8 mouse cellular contexts compared by ENCODE assay signal in genomic region chr13:43903391-43903790, GRCm38 (mm10).
A peak's percentile ranks its signal among the peaks of the same experiment; 100 is the strongest.
DNase-seq lines count a peak whose midpoint lies in the region; ATAC-seq and TF ChIP-seq lines count a peak whose summit lies in the region.

No protein-coding gene starts in this region.

- no peak overlapping the region for H3K9ac ChIP-seq in liver, adult 2 months (ENCODE audit: low read depth, low read length)
- no peak overlapping the region for H3K9ac ChIP-seq in liver, postnatal 0 days (replicated peaks)
- H3K9ac ChIP-seq in midbrain, embryonic 11.5 days (ENCODE audit: low read length) = no peak overlapping the region

- H3K79me2 ChIP-seq in liver, adult 2 months (ENCODE audit: control insufficient read depth, insufficient read depth, low read length) = no peaks in the 10 kb centered on the region

- no peaks in the 10 kb centered on the region for H3K9me3 ChIP-seq in liver, postnatal 0 days (ENCODE audit: low read length)
- no peaks in the 10 kb centered on the region for H3K9me3 ChIP-seq in midbrain, embryonic 11.5 days (ENCODE audit: control insufficient read depth, low read length)

- H3K27me3 ChIP-seq in liver, adult 2 months (ENCODE audit: control insufficient read depth, insufficient read depth, low read length) = no peaks in the 10 kb centered on the region
- no peaks in the 10 kb centered on the region for H3K27me3 ChIP-seq in liver, postnatal 0 days (ENCODE audit: insufficient read depth, low read length)
- peaks cover 2% of the 10 kb centered on the region; the same call in 1 of the 2 replicates for H3K27me3 ChIP-seq in midbrain, embryonic 11.5 days (ENCODE audit: control insufficient read depth, insufficient read depth, low read length)

- no peak overlapping the region for H3K4me2 ChIP-seq in liver, postnatal 0 days (ENCODE audit: low read depth, low read length)
- H3K4me2 ChIP-seq in midbrain, embryonic 11.5 days = no peak overlapping the region

- no peak for TF ChIP-seq EP300 in liver, postnatal 0 days (IDR thresholded peaks at IDR 0.05; ENCODE audit: low read depth)

- intact Hi-C loops in heart, postnatal 10 days (cut with DNase I) = no loop called here

- no peaks in the 10 kb centered on the region for H3K36me3 ChIP-seq in liver, adult 2 months (ENCODE audit: control insufficient read depth, insufficient read depth, low read length)
- no peaks in the 10 kb centered on the region for H3K36me3 ChIP-seq in liver, postnatal 0 days (replicated peaks; ENCODE audit: insufficient read depth, low read length)
- H3K36me3 ChIP-seq in midbrain, embryonic 11.5 days (ENCODE audit: control insufficient read depth, insufficient read depth, low read length) = no peaks in the 10 kb centered on the region

- no peaks in the 10 kb centered on the region for H3K4me1 ChIP-seq in liver, adult 2 months (ENCODE audit: control insufficient read depth, insufficient read depth, low read length)
- no peaks in the 10 kb centered on the region for H3K4me1 ChIP-seq in liver, postnatal 0 days (ENCODE audit: insufficient read depth)
- peaks cover 7% of the 10 kb centered on the region for H3K4me1 ChIP-seq in midbrain, embryonic 11.5 days (ENCODE audit: control insufficient read depth, insufficient read depth, low read length)

- no peak overlapping the region for H3K4me3 ChIP-seq in liver, adult 2 months (ENCODE audit: insufficient read depth, low read depth, low read length)
- H3K4me3 ChIP-seq in liver, postnatal 0 days (ENCODE audit: low read depth, low read length) = no peak overlapping the region
- no peak overlapping the region for H3K4me3 ChIP-seq in midbrain, embryonic 11.5 days (ENCODE audit: low read depth, low read length)

- no peak overlapping the region for H3K27ac ChIP-seq in liver, adult 2 months (replicated peaks; ENCODE audit: insufficient read depth, low read depth, low read length)
- no peak overlapping the region for H3K27ac ChIP-seq in liver, postnatal 0 days (ENCODE audit: low read depth)
- no peak overlapping the region for H3K27ac ChIP-seq in midbrain, embryonic 11.5 days (ENCODE audit: low read depth, low read length)

- DNase-seq in liver, adult 2 months (ENCODE audit: extremely low read depth, low read depth, low spot score) = peak; percentile 37
- DNase-seq in liver, postnatal 0 days = no peak
- peak; percentile 89 for DNase-seq in brain, adult 2 months (ENCODE audit: low read depth, low spot score)
- DNase-seq in heart, postnatal 10 days = peak; percentile 60 to 68
- peak; percentile 40 to 56 for DNase-seq in layer of hippocampus, postnatal 36 days
- DNase-seq in embryo, embryonic 10 days (ENCODE audit: low spot score) = no peak
- DNase-seq in midbrain, embryonic 11.5 days (ENCODE audit: low spot score, missing footprints) = no peak
- no peak for DNase-seq in frontal cortex, postnatal 10 days (ENCODE audit: low spot score in 2 of 2)

- ATAC-seq in liver, postnatal 0 days = no peak
- no peak for ATAC-seq in midbrain, embryonic 11.5 days (ENCODE audit: low FRiP score)

- TF ChIP-seq CTCF in liver, adult 2 months (IDR thresholded peaks at IDR 0.05; ENCODE audit: low read depth, low read length) = no peak
- TF ChIP-seq CTCF in liver, postnatal 0 days (IDR thresholded peaks at IDR 0.05; ENCODE audit: low read depth) = no peak

- no peak for TF ChIP-seq POLR2A in liver, adult 2 months (IDR thresholded peaks at IDR 0.05; ENCODE audit: extremely low read depth, insufficient read depth, low read length)

Comparison
In these comparisons a context has a peak if more than half of its experiments do, and no peak if none do; other contexts are left out.
1. DNase-seq: peak in liver, adult 2 months (single experiment), brain, adult 2 months (single experiment), heart, postnatal 10 days (2 of 2) and layer of hippocampus, postnatal 36 days (2 of 2); none in liver, postnatal 0 days (single experiment), embryo, embryonic 10 days (single experiment), midbrain, embryonic 11.5 days (single experiment) and frontal cortex, postnatal 10 days (0 of 2).